Mouse (Mus musculus) kidney, postnatal 36 days (tissue): ENCODE measurements at regions not wholly inside any gene's neighbourhood (a gene's known extent, or its start where the extent isn't known, plus 50 kb on each side); places are given as distances from the start of the nearest gene placed in this dataset.
A peak's percentile ranks its signal among the peaks of the same experiment; 100 is the strongest.

Source experiments
- DNase-seq, 2 experiments: peaks; one replicate each; pipeline ENCODE4 v3.0.0; 2021 to 2022; ENCODE audit warnings: mixed read lengths in 2 of 2

- DNase-seq: no peak
Measured at GRCm38 (mm10) chr10:98725110-98725509, 189.1 kb upstream of the Atp2b1 start.

GRCm38 (mm10) chr10:98727130-98727529, 187.1 kb upstream of the Atp2b1 start:
- no peak for DNase-seq

GRCm38 (mm10) chr10:98728396-98729030, 185.7 kb upstream of the Atp2b1 start:
- no peak for DNase-seq

GRCm38 (mm10) chr10:98733950-98734585, 180.1 kb upstream of the Atp2b1 start:
- DNase-seq: no peak

- no peak for DNase-seq
Measured at GRCm38 (mm10) chr10:98740507-98741147, 173.6 kb upstream of the Atp2b1 start.

GRCm38 (mm10) chr10:98741398-98741797, 172.8 kb upstream of the Atp2b1 start:
- peak in 1 of 2 experiments; percentile 29 for DNase-seq

- DNase-seq: no peak
Measured at GRCm38 (mm10) chr10:98742822-98743605, 171.2 kb upstream of the Atp2b1 start.

GRCm38 (mm10) chr10:98744246-98744645, 170.0 kb upstream of the Atp2b1 start:
- DNase-seq: peak; percentile 3 to 15

- no peak for DNase-seq
Measured at GRCm38 (mm10) chr10:98744662-98745061, 169.5 kb upstream of the Atp2b1 start.

- DNase-seq: no peak
Measured at GRCm38 (mm10) chr10:98745409-98745808, 168.8 kb upstream of the Atp2b1 start.

- DNase-seq: no peak
Measured at GRCm38 (mm10) chr10:98745861-98746260, 168.3 kb upstream of the Atp2b1 start.

- peak; percentile 35 to 48 for DNase-seq
Measured at GRCm38 (mm10) chr10:98748856-98749583, 165.2 kb upstream of the Atp2b1 start.

- no peak for DNase-seq
Measured at GRCm38 (mm10) chr10:98749584-98749947, 164.6 kb upstream of the Atp2b1 start.

- DNase-seq: no peak
Measured at GRCm38 (mm10) chr10:98751376-98752058, 162.7 kb upstream of the Atp2b1 start.

GRCm38 (mm10) chr10:98761080-98761479, 153.1 kb upstream of the Atp2b1 start:
- DNase-seq: no peak

GRCm38 (mm10) chr10:98765786-98766419, 148.3 kb upstream of the Atp2b1 start:
- DNase-seq: no peak

- DNase-seq: no peak
Measured at GRCm38 (mm10) chr10:98779783-98780182, 134.4 kb upstream of the Atp2b1 start.

GRCm38 (mm10) chr10:98780938-98781337, 133.3 kb upstream of the Atp2b1 start:
- no peak for DNase-seq

- peak in 1 of 2 experiments; percentile 23 for DNase-seq
Measured at GRCm38 (mm10) chr10:98781888-98782351, 132.3 kb upstream of the Atp2b1 start.

- DNase-seq: no peak
Measured at GRCm38 (mm10) chr10:98785411-98785810, 128.8 kb upstream of the Atp2b1 start.

GRCm38 (mm10) chr10:98786089-98786488, 128.1 kb upstream of the Atp2b1 start:
- no peak for DNase-seq
